Mouse (Mus musculus) brain, embryonic 14.5 days (tissue): ENCODE data around the gene Srgap2.

Source experiments
- CTCF ChIP-seq: fragments of 200-500 bp; IDR thresholded peaks from 2 replicates; pipeline ENCODE4 v1.5.1; 2012; ENCODE audit warnings: inconsistent platforms, mild to moderate bottlenecking, moderate library complexity, borderline replicate concordance; ENCODE audit not compliant: insufficient read depth, insufficient read length; ENCODE audit errors: extremely low read depth
- POLR2A ChIP-seq: fragments of 200-500 bp; IDR thresholded peaks from 2 replicates; pipeline ENCODE4 v1.6.1; 2012; ENCODE audit warnings: mild to moderate bottlenecking, inconsistent platforms, borderline replicate concordance; ENCODE audit not compliant: poor library complexity, insufficient read depth, insufficient read length, severe bottlenecking; ENCODE audit errors: extremely low read depth

GRCm38 (mm10) chr1:131276831-131277230 lies 250.3 kb downstream of the Srgap2 start:
- TF ChIP-seq POLR2A = no peak
- TF ChIP-seq CTCF = no peak
